Comparison of ENCODE assay signal across 21 mouse cellular contexts in the genomic region with DNA sequence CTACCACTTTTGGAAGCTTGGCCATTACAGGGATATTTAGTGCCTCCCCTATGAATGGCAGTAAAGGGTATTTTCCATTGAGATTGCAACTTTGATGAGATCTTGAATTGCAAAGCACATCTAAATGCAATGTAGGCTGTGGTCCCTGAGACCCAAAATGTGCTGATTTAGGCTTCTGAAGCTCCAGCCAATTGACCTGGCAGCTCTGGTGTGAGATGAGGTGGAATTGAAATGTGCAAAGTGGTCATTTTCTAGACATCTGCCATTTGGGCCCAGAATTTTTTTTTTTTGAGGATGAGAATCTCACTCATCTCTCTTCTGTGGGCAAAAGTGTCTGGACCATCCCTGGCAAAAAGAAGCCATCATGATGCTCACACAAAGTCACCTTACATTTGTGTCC.
DNase-seq lines count a peak whose midpoint lies in the region; ATAC-seq and TF ChIP-seq lines count a peak whose summit lies in the region.
"Had no signal": no experiment of that assay in that cellular context is flagged by ENCODE, and none has a peak within 500 bp of the region (broad histone marks: within the 10 kb centered on the region; RNA-seq: fewer than 3 reads in every experiment).

No protein-coding gene starts in this region.

- H3K4me2 ChIP-seq in hindbrain, postnatal 0 days (ENCODE audit: low read depth, low read length) = no peak overlapping the region
- H3K4me2 ChIP-seq in hindbrain, embryonic 14.5 days (replicated peaks) = no peak overlapping the region
- H3K4me2 ChIP-seq: embryonic facial prominence, embryonic 12.5 days; forebrain, embryonic 13.5 days; forebrain, embryonic 15.5 days had no signal

- no peak overlapping the region for H3K9ac ChIP-seq in hindbrain, postnatal 0 days (replicated peaks; ENCODE audit: low read length)
- H3K9ac ChIP-seq in hindbrain, embryonic 14.5 days = no peak overlapping the region
- H3K9ac ChIP-seq: embryonic facial prominence, embryonic 12.5 days; forebrain, embryonic 13.5 days; forebrain, embryonic 15.5 days; forebrain, postnatal 0 days had no signal

- no peak overlapping the region for H3K27ac ChIP-seq in hindbrain, postnatal 0 days
- no peak overlapping the region for H3K27ac ChIP-seq in hindbrain, embryonic 14.5 days
- H3K27ac ChIP-seq: embryonic facial prominence, embryonic 10.5 days; embryonic facial prominence, embryonic 12.5 days; forebrain, embryonic 13.5 days had no signal

- no peaks in the 10 kb centered on the region for H3K4me1 ChIP-seq in hindbrain, postnatal 0 days (ENCODE audit: insufficient read depth, low read length)
- 0 out of 2 replicates have a peak, but pooled peaks cover 10% of the 10 kb centered on the region for H3K4me1 ChIP-seq in hindbrain, embryonic 14.5 days (replicated peaks; ENCODE audit: control insufficient read depth, insufficient read depth, low read length)
- H3K4me1 ChIP-seq: embryonic facial prominence, embryonic 10.5 days; embryonic facial prominence, embryonic 12.5 days had no signal

- H3K4me3 ChIP-seq in hindbrain, postnatal 0 days (ENCODE audit: low read length) = no peak overlapping the region
- H3K4me3 ChIP-seq in hindbrain, embryonic 14.5 days (replicated peaks; ENCODE audit: low read length) = no peak overlapping the region
- H3K4me3 ChIP-seq: embryonic facial prominence, embryonic 10.5 days; embryonic facial prominence, embryonic 12.5 days; forebrain, embryonic 13.5 days; forebrain, embryonic 15.5 days had no signal

- TF ChIP-seq CTCF in hindbrain, postnatal 0 days (IDR thresholded peaks at IDR 0.05; ENCODE audit: low read depth) = no peak

- H3K27me3 ChIP-seq in hindbrain, postnatal 0 days (ENCODE audit: insufficient read depth, low read length) = no peaks in the 10 kb centered on the region
- H3K27me3 ChIP-seq in hindbrain, embryonic 14.5 days (ENCODE audit: control insufficient read depth, insufficient read depth, low read length) = no peaks in the 10 kb centered on the region
- H3K27me3 ChIP-seq: CH12.LX; embryonic facial prominence, embryonic 12.5 days; forebrain, embryonic 13.5 days; forebrain, embryonic 15.5 days had no signal

- no peaks in the 10 kb centered on the region for H3K9me3 ChIP-seq in hindbrain, postnatal 0 days (ENCODE audit: low read length)
- no peaks in the 10 kb centered on the region for H3K9me3 ChIP-seq in hindbrain, embryonic 14.5 days (ENCODE audit: control insufficient read depth, low read length)
- H3K9me3 ChIP-seq: embryonic facial prominence, embryonic 10.5 days; embryonic facial prominence, embryonic 12.5 days; forebrain, embryonic 13.5 days; forebrain, embryonic 15.5 days; G1E had no signal

- no peaks in the 10 kb centered on the region for H3K36me3 ChIP-seq in hindbrain, postnatal 0 days (ENCODE audit: insufficient read depth, low read length)
- H3K36me3 ChIP-seq in hindbrain, embryonic 14.5 days (replicated peaks; ENCODE audit: control insufficient read depth, insufficient read depth) = no peaks in the 10 kb centered on the region
- H3K36me3 ChIP-seq: embryonic facial prominence, embryonic 10.5 days; embryonic facial prominence, embryonic 12.5 days; forebrain, embryonic 15.5 days; G1E had no signal

- peak; percentile 7 for DNase-seq in cerebellum, adult 11-12 months
- DNase-seq in cerebellum, adult 9-10 months = no peak
- peak; percentile 65 to 69 for DNase-seq in cerebellum, postnatal 14 days
- peak; percentile 19 for DNase-seq in hindbrain, postnatal 0 days (ENCODE audit: low spot score)
- DNase-seq in hindbrain, embryonic 14.5 days (ENCODE audit: low spot score) = no peak
- DNase-seq: adrenal gland, adult 8-10 months; adrenal gland, postnatal 14 days; adrenal gland, postnatal 36 days; B cell, adult 2 months; cerebellum, adult 11 months; forebrain, postnatal 0 days had no signal

- ATAC-seq in cerebellum, adult (ENCODE audit: insufficient number of reproducible peaks, low FRiP score, low TSS enrichment) = no peak
- ATAC-seq in hindbrain, postnatal 0 days = no peak
- ATAC-seq in hindbrain, embryonic 14.5 days (ENCODE audit: low FRiP score) = no peak
- ATAC-seq: activated CD4-positive, CD25-positive, alpha-beta regulatory T cell, adult 4 months; CD4-positive, CD25-positive, alpha-beta regulatory T cell, adult 4 months; forebrain, embryonic 13.5 days; forebrain, embryonic 15.5 days; forebrain, postnatal 0 days; Patski had no signal

Comparison
In these comparisons a context has a peak if more than half of its experiments do, and no peak if none do; other contexts are left out.
1. DNase-seq: peak in cerebellum, adult 11-12 months (single experiment), cerebellum, postnatal 14 days (2 of 2) and hindbrain, postnatal 0 days (single experiment); none in cerebellum, adult 9-10 months (single experiment) and hindbrain, embryonic 14.5 days (single experiment).